Mouse (Mus musculus) kidney, adult 2 months (tissue): ENCODE results near the gene Crtac1. TPM values are rescaled to one million over a fixed set of nuclear protein-coding genes. Genes with fewer than 3 reads are reported as not detected.

Experiments
- DNase-seq: peaks from one replicate; pipeline ENCODE4 v3.0.0; 2021
- H3K27ac ChIP-seq: fragments of 200-500 bp; 2 replicates; pipeline ENCODE4 v1.5.1; 2012; ENCODE audit warnings: low read depth, low read length, control low read depth, inconsistent platforms; ENCODE audit not compliant: insufficient read depth
- H3K27me3 ChIP-seq: fragments of 200-500 bp; replicated peaks from 2 replicates; pipeline ENCODE4 v1.6.1; 2012; ENCODE audit warnings: mild to moderate bottlenecking, moderate library complexity, low read length, inconsistent platforms; ENCODE audit not compliant: control insufficient read depth, insufficient read depth
- H3K36me3 ChIP-seq: fragments of 200-500 bp; 2 replicates; pipeline ENCODE4 v1.6.1; 2012; ENCODE audit warnings: mild to moderate bottlenecking, moderate library complexity, low read length, inconsistent platforms; ENCODE audit not compliant: control insufficient read depth, insufficient read depth
- H3K4me1 ChIP-seq: fragments of 200-500 bp; 2 replicates; pipeline ENCODE4 v1.6.1; 2011; ENCODE audit warnings: low read length; ENCODE audit not compliant: control insufficient read depth, insufficient read depth
- H3K4me3 ChIP-seq: fragments of 200-500 bp; 2 replicates; pipeline ENCODE4 v1.5.1; 2011; ENCODE audit warnings: mild to moderate bottlenecking, low read depth, low read length, control low read depth; ENCODE audit not compliant: insufficient read depth
- CTCF ChIP-seq: fragments of 200-500 bp; conservative IDR thresholded peaks from 2 replicates; pipeline ENCODE4 v1.5.1; 2011; ENCODE audit warnings: low read depth, mild to moderate bottlenecking, control low read depth, low read length, moderate library complexity, mixed read lengths; ENCODE audit not compliant: insufficient read depth, insufficient read length
- POLR2A ChIP-seq: fragments of 200-500 bp; IDR thresholded peaks from one replicate; pipeline ENCODE4 v1.6.1; 2011; ENCODE audit warnings: low read depth, low read length, control low read depth
- WGBS: fragments of 180-500 bp; shearing (Covaris S2); methylation state at CpG from one replicate; pipeline ENCODE4 v1.1.7; 2018; 5-methylcytosine and 5-hydroxymethylcytosine counted together
- polyA plus RNA-seq: library from polyadenylated mRNA; depleted of rRNA; stranded (reverse); fragments of >200 nt; gene quantifications from 2 replicates; pipeline ENCODE4 v1.2.3, GENCODE M21; 2012

Gene Crtac1
- polyA plus RNA-seq, 1 experiment = 0.06 TPM

- no peak for DNase-seq
- H3K4me1 ChIP-seq = no peaks in the 10 kb centered on the region
- H3K27me3 ChIP-seq = no peaks in the 10 kb centered on the region
- H3K36me3 ChIP-seq = no peaks in the 10 kb centered on the region
- 30% methylated on average over 8 of the region's 8 CpGs for WGBS
- TF ChIP-seq CTCF (no peak), POLR2A (no peak)
- no peak overlapping the region for H3K27ac ChIP-seq
- H3K4me3 ChIP-seq = no peak overlapping the region
Measured at GRCm38 (mm10) chr19:42442246-42443197, 10.9 kb upstream of the Crtac1 start.

DNA sequence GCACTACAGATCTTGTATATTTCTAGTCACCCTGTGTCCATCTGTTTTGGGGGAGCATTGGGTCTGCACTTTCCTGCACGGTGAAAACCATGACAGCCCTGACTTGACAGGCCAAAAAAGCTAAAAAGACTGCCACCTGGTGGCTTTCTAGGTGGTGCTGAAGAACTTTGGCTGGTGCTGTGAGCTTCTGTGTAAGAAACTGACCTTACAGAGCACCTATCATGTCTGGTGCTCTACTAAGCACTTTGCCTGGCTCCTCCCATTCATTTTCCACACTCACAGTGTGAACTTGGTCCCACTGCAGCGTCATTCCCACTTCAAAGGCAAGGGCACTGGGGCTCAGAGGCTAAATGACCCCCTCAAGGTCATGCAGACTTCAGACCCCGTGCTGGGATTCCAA lies 8.5 kb upstream of the Crtac1 start:
- no peaks in the 10 kb centered on the region for H3K4me1 ChIP-seq
- no peaks in the 10 kb centered on the region for H3K27me3 ChIP-seq
- peak; percentile 25; the same call in 1 of the 2 replicates for TF ChIP-seq CTCF
- TF ChIP-seq POLR2A = no peak
- no peak overlapping the region for H3K4me3 ChIP-seq
- H3K27ac ChIP-seq = no peak overlapping the region
- H3K36me3 ChIP-seq = no peaks in the 10 kb centered on the region
- DNase-seq = peak; percentile 17
- WGBS = 33% methylated on average over 3 of the region's 3 CpGs

GRCm38 (mm10) chr19:42439353-42439752 lies 7.8 kb upstream of the Crtac1 start:
- H3K4me3 ChIP-seq = no peak overlapping the region
- 54% methylated on average over 9 of the region's 9 CpGs for WGBS
- no peaks in the 10 kb centered on the region for H3K27me3 ChIP-seq
- H3K36me3 ChIP-seq = no peaks in the 10 kb centered on the region
- no peak for TF ChIP-seq POLR2A
- peak; percentile 35 for TF ChIP-seq CTCF
- no peak for DNase-seq
- H3K27ac ChIP-seq = no peak overlapping the region
- H3K4me1 ChIP-seq = no peaks in the 10 kb centered on the region

- H3K36me3 ChIP-seq = no peaks in the 10 kb centered on the region
- H3K4me1 ChIP-seq = no peaks in the 10 kb centered on the region
- no peak overlapping the region for H3K27ac ChIP-seq
- TF ChIP-seq POLR2A (no peak), CTCF (no peak)
- 0 out of 2 replicates have a peak, but pooled peaks cover 3% of the 10 kb centered on the region for H3K27me3 ChIP-seq
- no peak for DNase-seq
- 71% methylated on average over 4 of the region's 4 CpGs for WGBS
- no peak overlapping the region for H3K4me3 ChIP-seq
Measured at GRCm38 (mm10) chr19:42435621-42436020, 4.0 kb upstream of the Crtac1 start.

DNA sequence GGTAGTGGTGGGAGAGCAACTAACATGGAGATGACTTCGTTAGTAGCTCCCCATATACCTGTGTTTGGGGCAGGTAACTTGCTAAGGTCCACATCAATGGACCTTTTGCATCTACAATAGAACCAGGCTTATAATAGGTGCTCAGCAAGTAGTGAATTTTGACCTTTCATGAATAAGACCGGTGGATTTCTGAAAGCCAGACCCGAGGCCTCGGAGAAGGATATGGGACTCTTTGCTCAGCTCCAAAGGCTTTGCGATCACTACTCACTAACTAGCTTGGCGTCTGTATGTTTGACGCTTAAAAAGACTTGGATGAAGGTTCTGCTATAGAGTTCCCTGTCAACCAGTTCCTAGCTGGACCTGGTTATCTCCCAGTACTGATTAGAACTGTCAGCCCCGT lies 1.2 kb upstream of the Crtac1 start:
- TF ChIP-seq CTCF = no peak
- no peak for TF ChIP-seq POLR2A
- WGBS = 42% methylated on average over 8 of the region's 8 CpGs
- Histone ChIP-seq H3K27me3 (0 out of 2 replicates have a peak, but pooled peaks cover 3% of the 10 kb centered on the region), H3K4me1 (no peaks in the 10 kb centered on the region), H3K27ac (no peak overlapping the region), H3K36me3 (no peaks in the 10 kb centered on the region), H3K4me3 (no peak overlapping the region)
- no peak for DNase-seq

DNA sequence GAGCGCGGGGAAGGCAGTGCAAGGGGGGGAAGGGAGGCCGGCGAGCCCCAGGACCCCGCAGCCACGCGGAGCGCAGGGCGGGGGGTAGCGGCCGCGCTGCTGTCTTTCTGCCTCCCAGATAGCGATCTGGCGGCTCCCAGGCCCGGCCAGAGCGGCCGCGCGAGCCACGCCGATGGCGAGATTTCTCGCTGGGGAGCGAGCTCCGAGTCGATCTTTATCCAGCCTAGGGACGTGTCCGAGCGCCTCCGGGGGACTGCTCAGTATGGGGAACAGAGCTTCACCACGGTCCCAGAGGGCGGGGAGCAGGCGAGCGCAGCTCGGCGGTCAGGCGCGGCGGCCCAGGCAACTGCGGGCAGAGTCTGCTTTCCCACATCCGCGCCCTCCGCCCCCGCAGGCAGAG lies 608 bp upstream of the Crtac1 start:
- Histone ChIP-seq H3K4me1 (no peaks in the 10 kb centered on the region), H3K4me3 (no peak overlapping the region; the same call in 1 of the 2 replicates), H3K27me3 (0 out of 2 replicates have a peak, but pooled peaks cover 3% of the 10 kb centered on the region), H3K36me3 (no peaks in the 10 kb centered on the region), H3K27ac (no peak overlapping the region)
- no peak for DNase-seq
- WGBS = 1% methylated on average over 39 of the region's 44 CpGs
- no peak for TF ChIP-seq POLR2A
- TF ChIP-seq CTCF = no peak

- Histone ChIP-seq H3K27me3 (0 out of 2 replicates have a peak, but pooled peaks cover 3% of the 10 kb centered on the region), H3K4me3 (no peak overlapping the region), H3K27ac (no peak overlapping the region), H3K4me1 (no peaks in the 10 kb centered on the region), H3K36me3 (no peaks in the 10 kb centered on the region)
- WGBS = 2% methylated on average over 19 of the region's 19 CpGs
- no peak for DNase-seq
- TF ChIP-seq CTCF = no peak
- TF ChIP-seq POLR2A = no peak
Measured at GRCm38 (mm10) chr19:42430981-42431380, 602 bp downstream of the Crtac1 start.
